Mouse (Mus musculus) liver, embryonic 14.5 days (tissue): ENCODE data around the gene Gpr156.

Experiments used
- CTCF ChIP-seq: IDR thresholded peaks from 2 replicates; pipeline ENCODE4 v1.5.1; 2016; ENCODE audit warnings: antibody characterized with exemption, low read depth, control low read depth
- EP300 ChIP-seq: IDR thresholded peaks from 2 replicates; pipeline ENCODE4 v1.6.1; 2016; ENCODE audit warnings: antibody characterized with exemption, low read depth

- TF ChIP-seq CTCF (no peak), EP300 (no peak)
These were observed 65.6 kb downstream of the Gpr156 start for GRCm38 (mm10) chr16:37981907-37982306.
